Mouse (Mus musculus): ENCODE measurements around the gene Gdpd2. TPM values are rescaled to one million over a fixed set of nuclear protein-coding genes. Genes with fewer than 3 reads are reported as not detected.

The Gdpd2 gene
- total RNA-seq, 2 experiments from 2014 or later, result 0.69 to 1.2 TPM

- no peak for DNase-seq
These were observed 48.1 kb downstream of the Gdpd2 start for GRCm38 (mm10) chrX:100777655-100778234.

- no peak for DNase-seq
These were observed 48.7 kb downstream of the Gdpd2 start for GRCm38 (mm10) chrX:100778397-100778796.

Other genes with a start within 250 kb of the Gdpd2 start
- gene Igbp1, start 235.6 kb upstream of the Gdpd2 start, total RNA-seq (2021), result 10 to 100 TPM; 67.9 to 75.1 TPM
- gene Dgat2l6, start 205.0 kb upstream of the Gdpd2 start, total RNA-seq (2021), result not detected
- gene Awat1, start 157.6 kb upstream of the Gdpd2 start, total RNA-seq (2021), result not detected
- gene P2ry4, start 135.0 kb upstream of the Gdpd2 start, total RNA-seq (2021), result 1 to 10 TPM in 1 of 2 experiments, under 1 TPM in 1; 0.45 to 1.3 TPM
- gene Arr3, start 124.4 kb upstream of the Gdpd2 start, total RNA-seq (2021), result not detected
- gene Kif4, start 104.1 kb upstream of the Gdpd2 start, total RNA-seq (2021), result 1 to 10 TPM; 7.0 to 8.0 TPM
- gene Pdzd11, start 103.3 kb upstream of the Gdpd2 start, total RNA-seq (2021), result 10 to 100 TPM; 41.0 to 41.9 TPM
- 10 to 100 TPM; 20.2 to 29.0 TPM for gene Dlg3, start 37.8 kb downstream of the Gdpd2 start, total RNA-seq (2021)

Data from adrenal gland, postnatal 10 days (tissue).